Mouse (Mus musculus): Measurements from ENCODE around the gene Kcnn3.

DNA sequence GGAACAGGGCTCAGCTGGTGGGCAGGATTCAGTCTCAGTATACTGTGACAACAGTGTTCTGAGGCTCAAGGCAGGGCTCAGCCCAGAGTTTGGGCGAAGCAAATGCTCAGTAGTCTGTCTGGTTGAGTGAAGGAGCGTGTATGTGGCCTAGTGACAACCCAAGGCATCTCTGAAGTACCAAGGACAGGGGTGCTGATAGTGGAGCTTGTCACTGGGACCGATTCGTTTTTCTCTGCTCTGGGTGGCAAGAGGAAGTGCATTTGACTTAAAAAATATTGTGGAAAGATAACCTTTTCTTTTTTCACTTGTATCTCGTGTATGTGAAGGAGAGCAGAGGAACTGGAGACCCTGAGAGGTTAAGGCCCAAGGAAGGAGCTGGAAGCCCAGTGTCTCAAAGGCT, 37.8 kb downstream of the Kcnn3 start:
- no peak for TF ChIP-seq CTCF (IDR thresholded peaks at IDR 0.05; ENCODE audit: low read depth, low read length)
- TF ChIP-seq POLR2A (IDR thresholded peaks at IDR 0.05; ENCODE audit: borderline replicate concordance, low read depth, low read length), result no peak
